Mouse (Mus musculus): ENCODE measurements around the gene Pgghg. TPM values are rescaled to one million over a fixed set of nuclear protein-coding genes. Genes with fewer than 3 reads are reported as not detected.
"Not testable (repeated sequence)": the region's sequence is repeated elsewhere in the genome, so short reads cannot be mapped to it uniquely, and the experiment has no call there.

Pgghg gene
- polyA plus RNA-seq, 1 experiment from 2014 or later, result 23.1 TPM

DNA sequence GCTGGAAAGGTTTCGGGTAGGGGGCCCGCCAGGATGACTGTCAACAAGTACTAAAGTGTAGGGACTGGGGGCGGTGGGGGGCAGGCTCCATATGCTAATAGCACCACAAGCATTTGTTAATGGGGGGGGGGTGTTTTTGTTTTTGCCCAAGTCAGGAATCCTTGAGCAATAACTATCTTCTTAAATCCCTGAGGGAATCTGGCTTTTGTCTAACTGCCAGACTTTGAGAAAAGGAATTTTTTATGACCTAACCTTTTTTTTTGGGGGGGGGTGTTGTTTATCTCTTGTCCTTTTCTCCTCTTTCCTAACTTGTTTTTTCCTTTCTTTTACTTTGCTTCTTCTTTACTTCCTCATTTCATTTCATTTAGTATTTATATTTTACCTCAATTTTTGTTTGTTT lies 34.3 kb downstream of the Pgghg start:
- WGBS, result 24% methylated on average over 3 of the region's 3 CpGs
- no peak overlapping the region for H3K4me3 ChIP-seq
- no peak overlapping the region for H3K27ac ChIP-seq

DNA sequence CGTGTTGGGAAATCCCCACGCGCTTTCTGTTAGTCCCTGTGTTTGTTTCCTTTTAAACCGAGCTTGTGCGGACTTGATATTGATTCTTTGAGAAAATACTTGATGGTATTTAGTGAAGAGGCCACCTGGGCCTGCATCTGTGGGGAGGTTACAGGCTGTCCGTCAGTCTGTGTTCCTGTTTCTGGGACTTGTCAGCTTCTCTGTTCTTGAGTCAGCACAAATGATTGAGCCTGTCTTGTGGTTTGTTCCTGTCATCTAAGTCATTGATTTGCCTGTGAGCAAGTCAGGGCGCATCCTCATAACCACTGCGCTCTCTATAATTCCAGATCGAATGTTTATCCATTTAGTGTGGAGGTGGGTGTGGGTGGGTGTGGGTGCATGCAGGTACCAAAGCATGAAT lies 35.5 kb downstream of the Pgghg start:
- not testable (repeated sequence) for ATAC-seq (ENCODE audit: insufficient number of reproducible peaks, low FRiP score, low TSS enrichment, low read depth); H3K4me3 ChIP-seq; H3K9me3 ChIP-seq; H3K27me3 ChIP-seq; H3K9ac ChIP-seq; H3K27ac ChIP-seq; H3K36me3 ChIP-seq; H3K4me2 ChIP-seq
- 81% methylated on average over 9 of the region's 9 CpGs for WGBS
- H3K4me1 ChIP-seq, result peaks cover 25% of the 10 kb centered on the region

More for the DNA sequence above, 34.3 kb downstream of the Pgghg start:
- Histone ChIP-seq H3K36me3 (no peaks in the 10 kb centered on the region), H3K4me2 (no peak overlapping the region), H3K9me3 (no peaks in the 10 kb centered on the region), H3K27me3 (no peaks in the 10 kb centered on the region), H3K4me1 (peaks cover 36% of the 10 kb centered on the region), H3K9ac (no peak overlapping the region)
- no peak for ATAC-seq (ENCODE audit: insufficient number of reproducible peaks, low FRiP score, low TSS enrichment, low read depth)

DNA sequence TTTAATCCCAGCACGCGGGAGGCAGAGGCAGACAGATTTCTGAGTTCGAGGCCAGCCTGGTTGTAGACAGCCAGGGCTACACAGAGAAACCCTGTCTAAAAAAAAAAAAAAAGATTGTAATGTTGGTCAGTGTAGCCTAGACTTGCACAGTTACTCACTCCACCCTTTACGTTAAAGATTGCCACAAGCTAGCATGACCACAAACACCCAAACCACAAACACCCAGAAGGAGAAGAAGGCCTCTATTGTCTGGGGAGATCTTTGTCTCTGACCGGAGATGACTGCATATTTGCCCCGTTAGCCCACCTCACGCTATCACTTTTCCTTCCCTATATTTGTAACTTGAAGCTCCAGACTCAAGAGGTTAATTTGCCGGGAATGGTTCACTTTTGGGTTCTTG lies 40.5 kb downstream of the Pgghg start:
- Histone ChIP-seq H3K4me1 (no peaks in the 10 kb centered on the region), H3K9me3 (no peaks in the 10 kb centered on the region), H3K9ac (no peak overlapping the region), H3K4me3 (no peak overlapping the region), H3K27me3 (no peaks in the 10 kb centered on the region), H3K4me2 (no peak overlapping the region), H3K27ac (no peak overlapping the region), H3K36me3 (no peaks in the 10 kb centered on the region)
- ATAC-seq (ENCODE audit: insufficient number of reproducible peaks, low FRiP score, low TSS enrichment, low read depth), result no peak
- 92% methylated on average over 8 of the region's 8 CpGs for WGBS

DNA sequence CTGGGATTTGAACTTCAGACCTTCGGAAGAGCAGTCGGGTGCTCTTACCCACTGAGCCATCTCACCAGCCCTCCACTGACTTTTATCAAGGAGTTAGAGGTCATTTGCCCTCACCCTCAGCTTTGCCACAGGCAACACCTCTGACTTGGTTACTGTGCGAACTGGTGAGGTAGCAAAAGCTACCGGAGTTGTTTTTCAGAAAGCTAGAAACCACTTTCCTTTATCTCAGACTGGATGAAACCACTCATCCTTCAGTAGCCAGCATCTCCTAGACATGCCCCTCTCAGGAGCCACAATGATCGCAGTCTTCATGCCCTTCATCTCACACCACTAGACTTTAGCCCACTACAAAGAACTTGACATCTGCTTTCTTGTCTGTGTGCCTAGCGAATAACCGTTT lies 41.8 kb downstream of the Pgghg start:
- no peak for ATAC-seq (ENCODE audit: insufficient number of reproducible peaks, low FRiP score, low TSS enrichment, low read depth)
- 91% methylated on average over 7 of the region's 7 CpGs for WGBS
- H3K36me3 ChIP-seq, result no peaks in the 10 kb centered on the region
- H3K9ac ChIP-seq, result no peak overlapping the region
- no peak overlapping the region for H3K4me3 ChIP-seq
- H3K4me2 ChIP-seq, result no peak overlapping the region
- no peaks in the 10 kb centered on the region for H3K27me3 ChIP-seq
- H3K9me3 ChIP-seq, result no peaks in the 10 kb centered on the region
- H3K27ac ChIP-seq, result no peak overlapping the region
- H3K4me1 ChIP-seq, result no peaks in the 10 kb centered on the region

DNA sequence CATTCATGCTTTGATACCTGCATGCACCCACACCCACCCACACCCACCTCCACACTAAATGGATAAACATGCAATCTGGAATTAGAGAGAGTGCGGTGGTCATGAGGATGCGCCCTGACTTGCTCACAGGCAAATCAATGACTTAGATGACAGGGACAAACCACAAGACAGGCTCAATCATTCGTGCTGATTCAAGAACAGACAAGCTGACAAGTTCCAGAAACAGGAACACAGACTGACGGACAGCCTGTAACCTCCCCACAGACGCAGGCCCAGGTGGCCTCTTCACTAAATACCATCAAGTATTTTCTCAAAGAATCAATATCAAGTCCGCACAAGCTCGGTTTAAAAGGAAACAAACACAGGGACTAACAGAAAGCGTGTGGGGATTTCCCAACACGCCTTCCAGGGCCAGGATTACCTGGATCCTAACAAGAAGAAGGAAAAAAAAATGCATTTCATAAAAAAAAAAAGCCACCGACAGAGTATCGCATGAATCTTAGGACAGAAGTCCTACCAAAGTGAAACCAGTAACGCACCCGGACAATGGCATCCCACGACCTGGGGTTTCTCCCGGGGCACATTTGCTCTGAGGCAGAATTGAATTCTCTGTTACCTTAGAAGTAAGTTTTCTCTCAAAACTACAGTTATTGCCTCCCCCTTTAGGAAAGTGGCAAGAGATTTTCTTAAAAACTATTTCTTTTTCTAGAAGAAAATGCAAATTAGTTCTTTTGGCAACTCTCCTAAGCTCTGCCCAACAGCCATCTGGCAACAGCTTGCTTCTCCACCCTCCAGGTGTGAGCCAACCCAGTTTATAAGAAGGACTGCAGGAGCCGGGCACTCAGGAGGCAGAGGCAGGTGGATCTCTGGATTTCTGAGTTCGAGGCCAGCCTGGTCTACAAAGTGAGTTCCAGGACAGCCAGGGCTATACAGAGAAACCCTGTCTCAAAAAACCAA lies 46.3 kb downstream of the Pgghg start:
- H3K9ac ChIP-seq, result no peak overlapping the region
- no peaks in the 10 kb centered on the region for H3K36me3 ChIP-seq
- H3K27me3 ChIP-seq, result no peaks in the 10 kb centered on the region
- H3K27ac ChIP-seq, result no peak overlapping the region
- H3K4me3 ChIP-seq, result no peak overlapping the region
- H3K4me1 ChIP-seq, result 0 out of 2 replicates have a peak, but pooled peaks cover 2% of the 10 kb centered on the region
- 71% methylated on average over 17 of the region's 17 CpGs for WGBS
- H3K4me2 ChIP-seq, result no peak overlapping the region
- no peak for ATAC-seq (ENCODE audit: insufficient number of reproducible peaks, low FRiP score, low TSS enrichment, low read depth)
- no peaks in the 10 kb centered on the region for H3K9me3 ChIP-seq

DNA sequence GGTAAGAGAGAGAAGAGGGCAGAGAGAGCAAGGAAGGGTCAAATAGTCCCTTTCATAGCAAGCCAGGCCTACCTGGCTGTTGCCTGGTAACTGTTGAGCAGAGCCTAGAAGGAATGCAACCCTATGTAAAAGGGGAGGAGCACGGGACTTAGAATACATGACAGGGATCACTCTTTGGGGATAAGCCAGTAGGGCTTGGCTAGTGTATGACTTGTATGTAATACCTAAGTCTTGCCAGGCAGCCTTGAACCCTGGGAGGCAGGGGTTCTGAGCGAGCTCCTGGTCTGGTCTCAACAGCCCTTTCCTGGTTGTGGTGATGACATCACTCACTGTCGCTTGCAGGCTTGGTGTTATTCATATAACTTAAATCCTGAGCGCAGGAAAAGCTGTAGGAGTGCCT lies 47.8 kb downstream of the Pgghg start:
- H3K9ac ChIP-seq, result no peak overlapping the region
- H3K9me3 ChIP-seq, result no peaks in the 10 kb centered on the region
- H3K4me3 ChIP-seq, result no peak overlapping the region
- H3K4me2 ChIP-seq, result no peak overlapping the region
- H3K4me1 ChIP-seq, result 0 out of 2 replicates have a peak, but pooled peaks cover 2% of the 10 kb centered on the region
- ATAC-seq (ENCODE audit: insufficient number of reproducible peaks, low FRiP score, low TSS enrichment, low read depth), result no peak
- H3K27me3 ChIP-seq, result no peaks in the 10 kb centered on the region
- H3K36me3 ChIP-seq, result no peaks in the 10 kb centered on the region
- 74% methylated on average over 4 of the region's 4 CpGs for WGBS
- no peak overlapping the region for H3K27ac ChIP-seq

DNA sequence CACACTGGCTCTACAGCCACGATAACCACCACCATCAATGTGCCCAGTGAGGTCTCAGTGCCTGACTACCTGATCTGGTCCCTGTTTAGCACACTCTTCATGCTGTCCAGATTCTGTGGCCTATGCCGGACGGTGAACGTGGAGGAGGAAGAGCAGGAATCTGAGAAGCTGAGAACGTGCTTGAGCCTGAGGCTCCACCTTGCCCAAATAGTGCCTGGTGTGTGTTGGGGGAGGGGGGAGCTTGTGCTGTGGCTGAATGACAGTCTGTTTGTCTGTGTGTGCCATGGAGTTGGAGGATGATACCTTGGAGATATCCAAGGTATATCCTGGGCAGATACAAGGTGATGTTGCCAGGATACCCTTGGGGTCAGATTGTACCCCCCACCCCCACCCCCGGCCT lies 49.0 kb downstream of the Pgghg start:
- H3K4me1 ChIP-seq, result 0 out of 2 replicates have a peak, but pooled peaks cover 2% of the 10 kb centered on the region
- H3K9me3 ChIP-seq, result no peaks in the 10 kb centered on the region
- H3K27me3 ChIP-seq, result no peaks in the 10 kb centered on the region
- no peak overlapping the region for H3K4me2 ChIP-seq
- no peak overlapping the region for H3K4me3 ChIP-seq
- H3K27ac ChIP-seq, result no peak overlapping the region
- ATAC-seq (ENCODE audit: insufficient number of reproducible peaks, low FRiP score, low TSS enrichment, low read depth), result no peak
- H3K9ac ChIP-seq, result no peak overlapping the region
- H3K36me3 ChIP-seq, result no peaks in the 10 kb centered on the region
- 50% methylated on average over 6 of the region's 6 CpGs for WGBS

DNA sequence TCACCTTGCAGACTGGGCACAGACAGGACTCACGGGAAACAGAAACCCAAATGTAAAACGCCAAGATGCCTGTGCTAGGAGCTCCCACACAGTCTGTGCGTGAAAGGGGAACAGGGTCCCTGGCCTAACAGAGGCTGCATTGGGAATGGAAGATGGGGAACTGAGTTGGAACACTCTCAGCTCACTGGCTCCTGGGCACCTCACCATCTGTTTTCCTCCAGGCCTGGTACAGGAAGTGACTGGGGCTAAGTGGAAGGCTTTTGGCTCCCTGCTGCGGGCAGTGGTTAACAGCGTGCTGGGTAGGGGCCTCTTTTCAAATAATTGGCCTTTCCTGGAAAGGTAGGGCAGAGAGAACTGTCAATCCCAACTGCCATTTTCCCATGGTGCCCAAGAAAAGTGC lies 49.4 kb downstream of the Pgghg start:
- H3K36me3 ChIP-seq, result no peaks in the 10 kb centered on the region
- H3K27ac ChIP-seq, result no peak overlapping the region
- H3K4me3 ChIP-seq, result no peak overlapping the region
- no peak overlapping the region for H3K4me2 ChIP-seq
- 0 out of 2 replicates have a peak, but pooled peaks cover 2% of the 10 kb centered on the region for H3K4me1 ChIP-seq
- WGBS, result 43% methylated on average over 5 of the region's 5 CpGs
- H3K27me3 ChIP-seq, result no peaks in the 10 kb centered on the region
- no peak overlapping the region for H3K9ac ChIP-seq
- no peaks in the 10 kb centered on the region for H3K9me3 ChIP-seq
- ATAC-seq (ENCODE audit: insufficient number of reproducible peaks, low FRiP score, low TSS enrichment, low read depth), result no peak

DNA sequence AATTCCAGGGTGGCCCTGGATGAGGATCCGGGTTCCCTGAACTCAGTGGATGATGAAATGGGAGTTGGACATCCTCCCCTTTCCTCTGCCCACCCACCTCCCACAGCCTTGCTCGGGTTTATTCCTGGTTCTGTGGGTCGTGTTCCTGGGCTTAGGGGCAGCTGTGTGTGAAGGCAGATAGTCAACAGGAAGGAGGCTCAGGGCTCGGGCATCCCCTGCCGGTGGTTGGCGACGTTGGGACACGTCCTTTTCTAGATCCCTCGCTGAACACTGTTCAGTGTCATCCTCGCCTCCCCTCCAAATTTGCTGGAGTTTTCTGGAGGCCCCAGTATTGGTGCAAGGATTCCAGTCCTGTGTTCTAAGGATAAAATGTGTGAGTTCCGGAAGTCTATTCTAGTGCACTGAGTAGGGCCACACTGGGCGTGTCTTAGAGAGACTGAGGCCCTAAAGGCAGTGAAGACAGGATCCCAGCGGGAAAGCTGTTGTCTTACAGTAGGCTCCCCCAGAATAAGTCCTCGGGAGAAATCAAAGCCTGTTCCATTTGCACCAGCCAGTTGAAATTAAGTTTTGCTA lies 50.0 kb downstream of the Pgghg start:
- no peak for ATAC-seq (ENCODE audit: insufficient number of reproducible peaks, low FRiP score, low TSS enrichment, low read depth)
- Histone ChIP-seq H3K9ac (no peak overlapping the region), H3K9me3 (no peaks in the 10 kb centered on the region), H3K4me1 (0 out of 2 replicates have a peak, but pooled peaks cover 2% of the 10 kb centered on the region), H3K4me3 (no peak overlapping the region), H3K27me3 (no peaks in the 10 kb centered on the region), H3K36me3 (no peaks in the 10 kb centered on the region), H3K27ac (no peak overlapping the region), H3K4me2 (no peak overlapping the region)
- WGBS, result 83% methylated on average over 14 of the region's 14 CpGs

Other genes starting within 250 kb of the Pgghg start
- gene Olfr541, start 244.1 kb upstream of the Pgghg start, polyA plus RNA-seq (2015; fragmentation: Nextera tagmentation; extraction: Ambion mirVana), result not detected in 2 replicates
- gene Cyp2e1, start 177.7 kb upstream of the Pgghg start, polyA plus RNA-seq (2015; fragmentation: Nextera tagmentation; extraction: Ambion mirVana), result not detected in 2 replicates
- gene Syce1, start 153.5 kb upstream of the Pgghg start, polyA plus RNA-seq (2015; fragmentation: Nextera tagmentation; extraction: Ambion mirVana), result 0.11 and 0.13 TPM in 2 replicates
- 0.67 and 1.00 TPM in 2 replicates for gene Zfp941, start 119.2 kb upstream of the Pgghg start, polyA plus RNA-seq (2015; fragmentation: Nextera tagmentation; extraction: Ambion mirVana)
- 38.4 and 59.3 TPM in 2 replicates for gene Urah, start 106.4 kb upstream of the Pgghg start, polyA plus RNA-seq (2015; fragmentation: Nextera tagmentation; extraction: Ambion mirVana)
- gene Scgb1c1, start 95.8 kb upstream of the Pgghg start, polyA plus RNA-seq (2015; fragmentation: Nextera tagmentation; extraction: Ambion mirVana), result not detected in 2 replicates
- gene Odf3, start 93.6 kb upstream of the Pgghg start, polyA plus RNA-seq (2015; fragmentation: Nextera tagmentation; extraction: Ambion mirVana), result not detected in 2 replicates
- not detected in 2 replicates for gene Gm45785, start 85.1 kb upstream of the Pgghg start, polyA plus RNA-seq (2015; fragmentation: Nextera tagmentation; extraction: Ambion mirVana)
- 85.7 and 90.6 TPM in 2 replicates for gene Ric8a, start 84.4 kb upstream of the Pgghg start, polyA plus RNA-seq (2015; fragmentation: Nextera tagmentation; extraction: Ambion mirVana)
- gene Bet1l, start 83.8 kb upstream of the Pgghg start, polyA plus RNA-seq (2015; fragmentation: Nextera tagmentation; extraction: Ambion mirVana), result 70.7 and 71.6 TPM in 2 replicates
- gene Psmd13, start 59.4 kb upstream of the Pgghg start, polyA plus RNA-seq (2015; fragmentation: Nextera tagmentation; extraction: Ambion mirVana), result 201 and 214 TPM in 2 replicates
- 22.7 and 25.6 TPM in 2 replicates for gene Sirt3, start 59.1 kb upstream of the Pgghg start, polyA plus RNA-seq (2015; fragmentation: Nextera tagmentation; extraction: Ambion mirVana)
- gene Cox8b, start 40.9 kb upstream of the Pgghg start, polyA plus RNA-seq (2015; fragmentation: Nextera tagmentation; extraction: Ambion mirVana), result 19.6 and 58.3 TPM in 2 replicates
- 0.28 and 0.45 TPM in 2 replicates for gene Nlrp6, start 20.5 kb upstream of the Pgghg start, polyA plus RNA-seq (2015; fragmentation: Nextera tagmentation; extraction: Ambion mirVana)
- 46.1 and 62.9 TPM in 2 replicates for gene Ifitm5, start 8.9 kb downstream of the Pgghg start, polyA plus RNA-seq (2015; fragmentation: Nextera tagmentation; extraction: Ambion mirVana)
- 0.47 TPM in 1 of 2 replicates, not detected in the other for gene Gm45717, start 14.5 kb downstream of the Pgghg start, polyA plus RNA-seq (2015; fragmentation: Nextera tagmentation; extraction: Ambion mirVana)
- 1,488 and 1,547 TPM in 2 replicates for gene Ifitm2, start 14.6 kb downstream of the Pgghg start, polyA plus RNA-seq (2015; fragmentation: Nextera tagmentation; extraction: Ambion mirVana)
- gene Ifitm1, start 25.8 kb downstream of the Pgghg start, polyA plus RNA-seq (2015; fragmentation: Nextera tagmentation; extraction: Ambion mirVana), result 71.7 and 74.6 TPM in 2 replicates
- 217 and 218 TPM in 2 replicates for gene Ifitm3, start 69.4 kb downstream of the Pgghg start, polyA plus RNA-seq (2015; fragmentation: Nextera tagmentation; extraction: Ambion mirVana)
- 1.0 and 1.3 TPM in 2 replicates for gene Ifitm6, start 76.5 kb downstream of the Pgghg start, polyA plus RNA-seq (2015; fragmentation: Nextera tagmentation; extraction: Ambion mirVana)
- gene Gm17387, start 87.7 kb downstream of the Pgghg start, polyA plus RNA-seq (2015; fragmentation: Nextera tagmentation; extraction: Ambion mirVana), result not detected in 2 replicates
- gene B4galnt4, start 119.7 kb downstream of the Pgghg start, polyA plus RNA-seq (2015; fragmentation: Nextera tagmentation; extraction: Ambion mirVana), result 9.9 and 12.1 TPM in 2 replicates
- 150 and 151 TPM in 2 replicates for gene Pkp3, start 136.8 kb downstream of the Pgghg start, polyA plus RNA-seq (2015; fragmentation: Nextera tagmentation; extraction: Ambion mirVana)
- 3.3 and 3.8 TPM in 2 replicates for gene Sigirr, start 159.2 kb downstream of the Pgghg start, polyA plus RNA-seq (2015; fragmentation: Nextera tagmentation; extraction: Ambion mirVana)
- 23.4 and 24.1 TPM in 2 replicates for gene Ano9, start 176.4 kb downstream of the Pgghg start, polyA plus RNA-seq (2015; fragmentation: Nextera tagmentation; extraction: Ambion mirVana)
- gene Ptdss2, start 181.0 kb downstream of the Pgghg start, polyA plus RNA-seq (2015; fragmentation: Nextera tagmentation; extraction: Ambion mirVana), result 69.4 and 70.0 TPM in 2 replicates
- 279 and 294 TPM in 2 replicates for gene Rnh1, start 231.5 kb downstream of the Pgghg start, polyA plus RNA-seq (2015; fragmentation: Nextera tagmentation; extraction: Ambion mirVana)